8 mouse cellular contexts compared by ENCODE assay signal in the genomic region with DNA sequence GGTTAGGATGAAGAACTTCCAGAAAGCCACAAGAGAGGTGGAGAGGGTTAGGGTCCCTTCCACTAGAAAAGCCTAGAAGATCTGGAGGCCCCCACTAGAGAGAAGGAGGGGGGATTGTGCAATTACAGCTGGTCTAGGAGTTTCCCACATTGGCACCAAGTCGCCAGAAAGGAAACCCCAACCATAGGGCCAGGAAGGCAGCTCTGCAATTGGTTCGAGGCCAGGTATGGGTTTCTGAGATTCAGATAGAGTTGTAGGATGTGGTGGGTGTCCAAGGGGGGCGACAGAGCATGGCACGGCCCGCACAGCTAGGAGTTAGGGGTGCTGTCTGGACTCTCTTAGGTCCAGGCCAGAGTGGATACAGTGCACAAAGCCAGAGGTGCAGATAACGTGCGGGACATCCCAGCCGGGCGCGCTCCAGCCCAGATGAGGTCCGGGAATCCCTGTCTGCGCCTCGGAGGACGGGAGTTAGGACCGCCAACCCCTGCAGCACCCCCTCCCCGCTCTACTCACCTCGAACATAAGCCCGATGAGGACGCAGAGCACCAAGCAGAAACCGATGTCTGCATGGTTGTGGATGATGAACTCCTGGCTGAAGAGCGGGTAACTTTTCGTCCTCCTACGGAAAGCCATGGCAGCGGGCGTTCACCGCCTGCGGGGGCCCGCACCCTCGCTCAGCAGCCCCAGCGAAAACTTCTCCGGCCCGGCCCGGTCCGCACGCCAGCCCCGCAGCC. TPM values are rescaled to one million over a fixed set of nuclear protein-coding genes. Genes with fewer than 3 reads are reported as not detected.
DNase-seq lines count a peak whose midpoint lies in the region; ATAC-seq and TF ChIP-seq lines count a peak whose summit lies in the region.

No protein-coding gene starts in this region.

- H3K4me3 ChIP-seq in testis, adult 2 months (ENCODE audit: control insufficient read depth, low read depth, low read length) = peak overlapping the region; percentile 95
- peak overlapping the region; percentile 85 for H3K4me3 ChIP-seq in heart, embryonic 13.5 days
- peak overlapping the region; percentile 61 for H3K4me3 ChIP-seq in liver, embryonic 11.5 days (ENCODE audit: low read depth, low read length)
- peak overlapping the region; percentile 57 for H3K4me3 ChIP-seq in neural tube, embryonic 12.5 days

- peak overlapping the region; percentile 88 for H3K9ac ChIP-seq in heart, embryonic 13.5 days
- peak overlapping the region; percentile 67 for H3K9ac ChIP-seq in liver, embryonic 11.5 days (ENCODE audit: low read depth, low read length)
- H3K9ac ChIP-seq in neural tube, embryonic 12.5 days = peak overlapping the region; percentile 64

- no peak for TF ChIP-seq CTCF in testis, adult 2 months (IDR thresholded peaks at IDR 0.05; ENCODE audit: control insufficient read depth, insufficient read depth, insufficient replicate concordance, low read depth, low read length)

- H3K9me3 ChIP-seq in heart, embryonic 13.5 days = no peaks in the 10 kb centered on the region
- no peaks in the 10 kb centered on the region for H3K9me3 ChIP-seq in liver, embryonic 11.5 days (ENCODE audit: control insufficient read depth, low read length)
- H3K9me3 ChIP-seq in neural tube, embryonic 12.5 days = no peaks in the 10 kb centered on the region

- no peaks in the 10 kb centered on the region for H3K27me3 ChIP-seq in testis, adult 2 months (ENCODE audit: control insufficient read depth, insufficient read depth, low read length)
- no peaks in the 10 kb centered on the region for H3K27me3 ChIP-seq in heart, embryonic 13.5 days (replicated peaks)
- H3K27me3 ChIP-seq in liver, embryonic 11.5 days (replicated peaks; ENCODE audit: control insufficient read depth, insufficient read depth, low read length) = no peaks in the 10 kb centered on the region
- H3K27me3 ChIP-seq in neural tube, embryonic 12.5 days (replicated peaks) = no peaks in the 10 kb centered on the region

- WGBS in heart, embryonic 13.5 days = 2% methylated on average over 36 of the region's 36 CpGs
- under 1% methylated on average over 36 of the region's 36 CpGs for WGBS in liver, embryonic 11.5 days
- 1% methylated on average over 36 of the region's 36 CpGs for WGBS in neural tube, embryonic 12.5 days

- DNase-seq in adrenal gland, postnatal 25 days = peak; percentile 23
- DNase-seq in adrenal gland, postnatal 4 days (ENCODE audit: low spot score in 2 of 2) = no peak
- DNase-seq in testis, postnatal 14 days (ENCODE audit: low spot score) = no peak
- DNase-seq in liver, embryonic 11.5 days (ENCODE audit: low spot score) = no peak
- no peak for DNase-seq in layer of hippocampus, adult 9-11 months

- TF ChIP-seq POLR2A in testis, adult 2 months (IDR thresholded peaks at IDR 0.05; ENCODE audit: control insufficient read depth, low read depth, low read length) = no peak

- H3K27ac ChIP-seq in testis, adult 2 months (ENCODE audit: control insufficient read depth, insufficient read depth, low read depth, low read length) = peak overlapping the region; percentile 73; the same call in 1 of the 2 replicates
- peak overlapping the region; percentile 93 for H3K27ac ChIP-seq in heart, embryonic 13.5 days (replicated peaks)
- no peak overlapping the region for H3K27ac ChIP-seq in liver, embryonic 11.5 days (ENCODE audit: low read depth, low read length)
- no peak overlapping the region; the same call in 1 of the 2 replicates for H3K27ac ChIP-seq in neural tube, embryonic 12.5 days

- peaks cover 6% of the 10 kb centered on the region for H3K4me1 ChIP-seq in testis, adult 2 months (ENCODE audit: control insufficient read depth, insufficient read depth, low read length)
- H3K4me1 ChIP-seq in heart, embryonic 13.5 days = peaks cover 54% of the 10 kb centered on the region
- H3K4me1 ChIP-seq in liver, embryonic 11.5 days (replicated peaks; ENCODE audit: control insufficient read depth, insufficient read depth, low read length) = peaks cover 4% of the 10 kb centered on the region
- peaks cover 42% of the 10 kb centered on the region for H3K4me1 ChIP-seq in neural tube, embryonic 12.5 days

- peak; percentile 33; the same call in 1 of the 2 replicates for ATAC-seq in heart, embryonic 13.5 days (ENCODE audit: extremely low read depth, insufficient number of reproducible peaks, low FRiP score, low TSS enrichment)
- peak; percentile 50 for ATAC-seq in liver, embryonic 11.5 days (replicated peaks; ENCODE audit: low FRiP score)
- peak; percentile 73 for ATAC-seq in neural tube, embryonic 12.5 days (ENCODE audit: low FRiP score, low read depth)

- H3K4me2 ChIP-seq in heart, embryonic 13.5 days = peak overlapping the region; percentile 84
- H3K4me2 ChIP-seq in liver, embryonic 11.5 days = peak overlapping the region; percentile 78
- H3K4me2 ChIP-seq in neural tube, embryonic 12.5 days (replicated peaks) = peak overlapping the region; percentile 74

- no peaks in the 10 kb centered on the region for H3K36me3 ChIP-seq in testis, adult 2 months (ENCODE audit: control insufficient read depth, insufficient read depth, low read length)
- no peaks in the 10 kb centered on the region for H3K36me3 ChIP-seq in heart, embryonic 13.5 days
- no peaks in the 10 kb centered on the region for H3K36me3 ChIP-seq in liver, embryonic 11.5 days (ENCODE audit: control insufficient read depth, insufficient read depth, low read length)
- H3K36me3 ChIP-seq in neural tube, embryonic 12.5 days = no peaks in the 10 kb centered on the region

RNA-seq across cellular contexts. Expression of a gene that starts 0.4 kb away (rescaled TPM):
- total RNA-seq in adrenal gland, postnatal 25 days (2021) = 5.4 and 5.8 TPM in 2 replicates
- total RNA-seq in adrenal gland, postnatal 4 days (2021) = 10 to 100 TPM; 12.2 to 14.2 TPM
- polyA plus RNA-seq in testis, adult 2 months (2012; rRNA removed) = 9.1 and 10.7 TPM in 2 replicates
- polyA plus RNA-seq in heart, embryonic 13.5 days (2015; fragmentation: Nextera tagmentation; extraction: Ambion mirVana) = 4.3 and 4.4 TPM in 2 replicates
- polyA plus RNA-seq in liver, embryonic 11.5 days (2014; fragmentation: Nextera tagmentation; extraction: Ambion mirVana) = 3.9 and 4.0 TPM in 2 replicates
- polyA plus RNA-seq in neural tube, embryonic 12.5 days (2016; fragmentation: Nextera tagmentation; extraction: Ambion mirVana) = 3.5 and 3.6 TPM in 2 replicates

Comparison
In these comparisons a context has a peak if more than half of its experiments do, and no peak if none do; other contexts are left out.
1. H3K27ac ChIP-seq: peak in testis, adult 2 months (single experiment) and heart, embryonic 13.5 days (single experiment); none in liver, embryonic 11.5 days (single experiment) and neural tube, embryonic 12.5 days (single experiment).
2. Peak in every context shown above with its lines, with median percentiles within 50 percentile points of each other: H3K4me3 ChIP-seq, ATAC-seq, H3K4me2 ChIP-seq and H3K9ac ChIP-seq.